Mouse (Mus musculus) MN1 (cell line): ENCODE measurements around the gene Smpd2.

Experiments used
- DNase-seq: peaks from one replicate; pipeline ENCODE4 v3.0.0-alpha.2; 2016; ENCODE audit warnings: low spot score

Gene Smpd2

GRCm38 (mm10) chr10:41488877-41489276 is 1.3 kb downstream of the Smpd2 start:
- no peak for DNase-seq

GRCm38 (mm10) chr10:41486506-41487170 is 3.5 kb downstream of the Smpd2 start:
- no peak for DNase-seq

GRCm38 (mm10) chr10:41485778-41486177 is 4.4 kb downstream of the Smpd2 start:
- DNase-seq, result no peak

- DNase-seq, result no peak
Observed at GRCm38 (mm10) chr10:41482446-41482845, 7.7 kb downstream of the Smpd2 start.

GRCm38 (mm10) chr10:41480938-41481880 is 9.0 kb downstream of the Smpd2 start:
- DNase-seq, result no peak

- no peak for DNase-seq
Observed at GRCm38 (mm10) chr10:41479961-41480360, 10.2 kb downstream of the Smpd2 start.

GRCm38 (mm10) chr10:41477278-41478181 is 12.6 kb downstream of the Smpd2 start:
- peak; percentile 92 for DNase-seq

- no peak for DNase-seq
Observed at GRCm38 (mm10) chr10:41477018-41477277, 13.2 kb downstream of the Smpd2 start.

- peak; percentile 75 for DNase-seq
Observed at GRCm38 (mm10) chr10:41476171-41477017, 13.8 kb downstream of the Smpd2 start, which contains the start of gene Mical1. Mical1 (plus strand) TSS chr10:41476314.

- DNase-seq, result peak; percentile 36
Observed at GRCm38 (mm10) chr10:41474981-41475391, 15.2 kb downstream of the Smpd2 start.

- no peak for DNase-seq
Observed at GRCm38 (mm10) chr10:41473782-41474468, 16.2 kb downstream of the Smpd2 start.

- no peak for DNase-seq
Observed at GRCm38 (mm10) chr10:41472962-41473481, 17.1 kb downstream of the Smpd2 start.

- no peak for DNase-seq
Observed at GRCm38 (mm10) chr10:41472534-41472933, 17.6 kb downstream of the Smpd2 start.

GRCm38 (mm10) chr10:41470693-41471092 is 19.5 kb downstream of the Smpd2 start:
- DNase-seq, result no peak

GRCm38 (mm10) chr10:41467325-41467724 is 22.8 kb downstream of the Smpd2 start:
- DNase-seq, result no peak

GRCm38 (mm10) chr10:41464401-41464955 is 25.7 kb downstream of the Smpd2 start:
- no peak for DNase-seq

GRCm38 (mm10) chr10:41461057-41461722 is 29.0 kb downstream of the Smpd2 start:
- peak; percentile 53 for DNase-seq

GRCm38 (mm10) chr10:41460501-41460900 is 29.7 kb downstream of the Smpd2 start:
- DNase-seq, result peak; percentile 60

- DNase-seq, result no peak
Observed at GRCm38 (mm10) chr10:41459990-41460389, 30.2 kb downstream of the Smpd2 start.

- DNase-seq, result peak; percentile 35
Observed at GRCm38 (mm10) chr10:41452791-41453190, 37.4 kb downstream of the Smpd2 start.
